Mouse (Mus musculus): Measurements from ENCODE around the gene Cdsn. TPM values are rescaled to one million over a fixed set of nuclear protein-coding genes. Genes with fewer than 3 reads are reported as not detected.

Cdsn gene
- total and polyA plus RNA-seq, 3 experiments, result 0.08 to 0.79 TPM; not detected in 1

DNA sequence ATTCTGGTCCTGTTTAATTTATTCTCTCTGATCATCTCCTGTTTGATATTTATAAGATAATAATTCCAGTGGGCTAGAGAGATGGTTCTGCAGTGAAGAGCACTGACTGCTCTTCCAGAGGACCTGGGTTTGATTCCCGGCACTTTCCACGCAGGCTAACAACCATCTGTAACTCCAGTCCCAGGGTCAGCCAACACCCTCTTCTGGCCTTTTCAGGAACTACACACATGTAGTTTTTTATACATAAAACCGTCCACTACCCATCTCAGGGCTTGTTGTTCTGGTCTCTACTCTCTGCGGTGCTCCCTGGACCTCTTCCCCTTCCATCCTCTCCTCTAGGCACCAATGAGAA lies 1.8 kb upstream of the Cdsn start:
- no peaks in the 10 kb centered on the region for H3K27me3 ChIP-seq (ENCODE audit: control insufficient read depth in 1 of 2, insufficient read depth in 2 of 2, low read length in 2 of 2)
- no peak for DNase-seq (ENCODE audit: low read depth, low spot score)

DNA sequence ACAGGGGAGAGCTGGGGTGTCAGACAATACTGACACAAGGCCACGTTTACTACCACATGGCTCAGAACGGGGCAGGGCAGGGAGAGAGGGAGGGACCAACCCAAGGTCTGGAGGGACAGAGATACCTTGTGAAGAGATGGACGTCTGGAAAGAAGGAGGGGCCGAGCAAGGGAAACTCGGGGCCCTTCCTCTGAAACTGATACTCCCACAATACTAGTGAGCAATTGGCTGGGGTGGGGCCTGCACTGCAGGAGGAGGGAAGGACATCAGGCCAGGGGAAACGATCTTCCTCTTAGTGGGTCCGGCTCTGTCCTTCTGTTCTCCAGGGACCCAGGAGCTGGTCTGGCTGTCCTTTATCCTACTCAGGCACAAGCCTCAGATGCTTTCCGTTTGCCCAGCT lies 1.1 kb upstream of the Cdsn start:
- H3K9me3 ChIP-seq (replicated peaks; ENCODE audit: insufficient read depth, low read length), result no peaks in the 10 kb centered on the region
- no peak overlapping the region for H3K9ac ChIP-seq (ENCODE audit: control insufficient read depth, low read depth, low read length, poor library complexity, severe bottlenecking)
- TF ChIP-seq USF1 (IDR thresholded peaks at IDR 0.05; ENCODE audit: low read depth, low read length) (no peak), GATA1 (IDR thresholded peaks at IDR 0.05; ENCODE audit: low read depth, low read length) (no peak), ZMIZ1 (IDR thresholded peaks at IDR 0.05; ENCODE audit: low read depth, low read length) (no peak), HCFC1 (IDR thresholded peaks at IDR 0.05; ENCODE audit: low read depth, low read length) (no peak), MXI1 (IDR thresholded peaks at IDR 0.05; ENCODE audit: low read depth, low read length) (no peak), ETS1 (IDR thresholded peaks at IDR 0.05; ENCODE audit: low read depth, low read length) (no peak), JUND (IDR thresholded peaks at IDR 0.05; ENCODE audit: low read depth, low read length) (no peak), TCF12 (IDR thresholded peaks at IDR 0.05; ENCODE audit: low read depth, low read length) (no peak), E2F4 (IDR thresholded peaks at IDR 0.05; ENCODE audit: borderline replicate concordance, low read depth, low read length) (no peak), CHD1 (IDR thresholded peaks at IDR 0.05; ENCODE audit: low read depth, low read length) (no peak), SIN3A (IDR thresholded peaks at IDR 0.05; ENCODE audit: low read length) (no peak), MEF2A (IDR thresholded peaks at IDR 0.05; ENCODE audit: extremely low read depth, insufficient replicate concordance, low read depth, low read length, poor library complexity, severe bottlenecking) (no peak)
- H3K36me3 ChIP-seq (ENCODE audit: control insufficient read depth in 1 of 2, insufficient read depth in 2 of 2, low read length in 2 of 2), result no peaks in the 10 kb centered on the region
- H3K4me1 ChIP-seq (ENCODE audit: control insufficient read depth in 1 of 2, insufficient read depth in 2 of 2, low read length in 2 of 2), result no peaks in the 10 kb centered on the region
- no peaks in the 10 kb centered on the region for H3K79me2 ChIP-seq (ENCODE audit: control insufficient read depth, insufficient read depth, low read length, poor library complexity)
- no peak overlapping the region for H3K27ac ChIP-seq (ENCODE audit: control insufficient read depth, low read depth, low read length)
- no peak overlapping the region for H3K4me3 ChIP-seq (ENCODE audit: control insufficient read depth in 1 of 2, insufficient read depth in 1 of 2, low read depth in 2 of 2, low read length in 2 of 2)
- DNase-seq (ENCODE audit: low read depth, low spot score), result no peak
- no peaks in the 10 kb centered on the region for H3K27me3 ChIP-seq (ENCODE audit: control insufficient read depth in 1 of 2, insufficient read depth in 2 of 2, low read length in 2 of 2)

More for the DNA sequence above, 1.8 kb upstream of the Cdsn start:
- Histone ChIP-seq H3K36me3 (ENCODE audit: control insufficient read depth in 1 of 2, insufficient read depth in 2 of 2, low read length in 2 of 2) (no peaks in the 10 kb centered on the region), H3K27ac (ENCODE audit: control insufficient read depth, low read depth, low read length) (no peak overlapping the region), H3K79me2 (ENCODE audit: control insufficient read depth, insufficient read depth, low read length, poor library complexity) (no peaks in the 10 kb centered on the region), H3K4me1 (ENCODE audit: control insufficient read depth in 1 of 2, insufficient read depth in 2 of 2, low read length in 2 of 2) (no peaks in the 10 kb centered on the region), H3K9me3 (replicated peaks; ENCODE audit: insufficient read depth, low read length) (no peaks in the 10 kb centered on the region), H3K9ac (ENCODE audit: control insufficient read depth, low read depth, low read length, poor library complexity, severe bottlenecking) (no peak overlapping the region), H3K4me3 (ENCODE audit: control insufficient read depth in 1 of 2, insufficient read depth in 1 of 2, low read depth in 2 of 2, low read length in 2 of 2) (no peak overlapping the region)
- TF ChIP-seq ZMIZ1 (IDR thresholded peaks at IDR 0.05; ENCODE audit: low read depth, low read length) (no peak), CTCF (IDR thresholded peaks at IDR 0.05 in 2 of 3, conservative IDR thresholded peaks at IDR 0.05 in 1 of 3; ENCODE audit: control insufficient read depth in 1 of 3, insufficient read depth in 1 of 3, low read depth in 2 of 3, low read length in 3 of 3, poor library complexity in 1 of 3, severe bottlenecking in 1 of 3) (peak in 2 of 3 experiments; percentile 18 to 27; a peak in 3 of 6 replicates)

DNA sequence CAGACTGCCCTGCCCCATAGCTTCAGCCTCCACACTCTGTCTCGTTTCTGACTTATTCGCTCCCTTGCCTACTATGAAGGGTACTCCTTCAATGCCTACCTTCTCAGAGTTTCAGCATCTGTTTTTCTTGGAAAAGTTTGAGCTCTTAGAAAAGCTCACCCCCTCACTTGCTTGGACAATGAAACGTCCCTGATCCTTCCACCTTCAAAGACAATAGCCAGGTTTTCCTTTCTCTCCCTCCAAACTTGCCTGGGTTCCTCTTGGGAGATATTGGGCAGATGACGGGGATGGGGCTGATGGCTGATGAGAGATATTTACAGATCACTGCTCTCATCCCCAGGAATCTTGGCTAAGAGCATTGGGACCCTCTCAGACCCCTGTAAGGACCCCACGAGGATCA lies 2.4 kb downstream of the Cdsn start:
- Histone ChIP-seq H3K27ac (ENCODE audit: control insufficient read depth, low read depth, low read length) (no peak overlapping the region), H3K4me3 (ENCODE audit: control insufficient read depth in 1 of 2, insufficient read depth in 1 of 2, low read depth in 2 of 2, low read length in 2 of 2) (no peak overlapping the region), H3K9ac (ENCODE audit: control insufficient read depth, low read depth, low read length, poor library complexity, severe bottlenecking) (no peak overlapping the region), H3K4me1 (ENCODE audit: control insufficient read depth in 1 of 2, insufficient read depth in 2 of 2, low read length in 2 of 2) (peaks cover 0 to 6% of the 10 kb centered on the region in 2 experiments; a peak in 1 of 4 replicates), H3K27me3 (ENCODE audit: control insufficient read depth in 1 of 2, insufficient read depth in 2 of 2, low read length in 2 of 2) (no peaks in the 10 kb centered on the region), H3K36me3 (ENCODE audit: control insufficient read depth in 1 of 2, insufficient read depth in 2 of 2, low read length in 2 of 2) (no peaks in the 10 kb centered on the region), H3K79me2 (ENCODE audit: control insufficient read depth, insufficient read depth, low read length, poor library complexity) (no peaks in the 10 kb centered on the region), H3K9me3 (replicated peaks; ENCODE audit: insufficient read depth, low read length) (no peaks in the 10 kb centered on the region)
- DNase-seq (ENCODE audit: low read depth, low spot score), result no peak
- TF ChIP-seq EP300 (IDR thresholded peaks at IDR 0.05; ENCODE audit: low read depth in 1 of 2, low read length in 2 of 2), result no peak
- no peak for TF ChIP-seq MYC (IDR thresholded peaks at IDR 0.05; ENCODE audit: low read depth, low read length)
- no peak for TF ChIP-seq HCFC1 (IDR thresholded peaks at IDR 0.05; ENCODE audit: low read depth, low read length)
- no peak for TF ChIP-seq MAX (IDR thresholded peaks at IDR 0.05; ENCODE audit: low read length)
- TF ChIP-seq MYB (IDR thresholded peaks at IDR 0.05; ENCODE audit: low read depth, low read length), result no peak
- TF ChIP-seq USF1 (IDR thresholded peaks at IDR 0.05; ENCODE audit: low read depth, low read length), result no peak
- TF ChIP-seq POLR2AphosphoS2 (IDR thresholded peaks at IDR 0.05; ENCODE audit: low read length), result no peak
- TF ChIP-seq GATA1 (IDR thresholded peaks at IDR 0.05; ENCODE audit: low read depth, low read length), result no peak
- TF ChIP-seq ZMIZ1 (IDR thresholded peaks at IDR 0.05; ENCODE audit: low read depth, low read length), result no peak
- no peak for TF ChIP-seq POLR2AphosphoS5 (IDR thresholded peaks at IDR 0.05; ENCODE audit: borderline replicate concordance, low read depth, low read length)
- TF ChIP-seq POLR2A (IDR thresholded peaks at IDR 0.05; ENCODE audit: control insufficient read depth in 1 of 2, insufficient read depth in 1 of 2, low read depth in 1 of 2, low read length in 2 of 2, poor library complexity in 1 of 2), result no peak
- no peak for TF ChIP-seq TBP (IDR thresholded peaks at IDR 0.05; ENCODE audit: low read depth, low read length)
- TF ChIP-seq UBTF (IDR thresholded peaks at IDR 0.05; ENCODE audit: borderline replicate concordance, insufficient read depth, low read depth, low read length), result no peak
- no peak for TF ChIP-seq RAD21 (IDR thresholded peaks at IDR 0.05; ENCODE audit: low read depth, low read length)
- no peak for TF ChIP-seq ETS1 (IDR thresholded peaks at IDR 0.05; ENCODE audit: low read depth, low read length)
- TF ChIP-seq MEF2A (IDR thresholded peaks at IDR 0.05; ENCODE audit: extremely low read depth, insufficient replicate concordance, low read depth, low read length, poor library complexity, severe bottlenecking), result no peak
- TF ChIP-seq ZC3H11A (IDR thresholded peaks at IDR 0.05; ENCODE audit: low read depth, low read length), result no peak

Data from MEL (cell line).